Mouse (Mus musculus) limb, embryonic 14.5 days (tissue): ENCODE measurements around the gene 9430097D07Rik. TPM values are rescaled to one million over a fixed set of nuclear protein-coding genes. Genes with fewer than 3 reads are reported as not detected.

Experiments used
- ATAC-seq: fragments of 200-750 bp; cut with Nextera tagmentation; 2 replicates; pipeline ENCODE4 v1.8.0; 2017; ENCODE audit warnings: low read depth, moderate number of reproducible peaks, moderate TSS enrichment; ENCODE audit not compliant: low FRiP score
- DNase-seq: peaks from one replicate; pipeline ENCODE4 v3.0.0-alpha.2; 2015; ENCODE audit warnings: low spot score
- H3K27ac ChIP-seq: fragments of 300-500 bp; sonication (generic); replicated peaks from 2 replicates; pipeline ENCODE4 v1.5.1; 2014; ENCODE audit warnings: low read depth, mild to moderate bottlenecking, low read length, moderate library complexity, mixed read lengths
- H3K27me3 ChIP-seq: fragments of 300-500 bp; sonication (generic); 2 replicates; pipeline ENCODE4 v1.6.1; 2014; ENCODE audit warnings: low read length, mixed read lengths; ENCODE audit not compliant: control insufficient read depth, insufficient read depth
- H3K36me3 ChIP-seq: fragments of 300-500 bp; sonication (generic); 2 replicates; pipeline ENCODE4 v1.6.1; 2014; ENCODE audit warnings: mild to moderate bottlenecking, low read length, moderate library complexity, mixed read lengths; ENCODE audit not compliant: control insufficient read depth, insufficient read depth
- H3K4me1 ChIP-seq: fragments of 300-500 bp; sonication (generic); 2 replicates; pipeline ENCODE4 v1.6.1; 2014; ENCODE audit warnings: antibody characterized with exemption, low read length, mixed read lengths; ENCODE audit not compliant: control insufficient read depth, insufficient read depth
- H3K4me2 ChIP-seq: fragments of 300-500 bp; sonication (generic); replicated peaks from 2 replicates; pipeline ENCODE4 v1.6.1; 2014; ENCODE audit warnings: low read depth, mild to moderate bottlenecking, low read length, moderate library complexity; ENCODE audit not compliant: severe bottlenecking
- H3K4me3 ChIP-seq: fragments of 300-500 bp; sonication (generic); replicated peaks from 2 replicates; pipeline ENCODE4 v1.5.1; 2014; ENCODE audit warnings: low read length
- H3K9ac ChIP-seq: fragments of 300-500 bp; sonication (generic); 2 replicates; pipeline ENCODE4 v1.6.1; 2014; ENCODE audit warnings: mild to moderate bottlenecking, low read depth, low read length, moderate library complexity; ENCODE audit not compliant: severe bottlenecking
- H3K9me3 ChIP-seq: fragments of 300-500 bp; sonication (generic); 2 replicates; pipeline ENCODE4 v1.6.1; 2016; ENCODE audit warnings: low read length; ENCODE audit not compliant: control insufficient read depth
- POLR2A ChIP-seq: fragments of 200-500 bp; IDR thresholded peaks from 2 replicates; pipeline ENCODE4 v1.8.0; 2012; ENCODE audit warnings: inconsistent platforms, mild to moderate bottlenecking, moderate library complexity, borderline replicate concordance; ENCODE audit not compliant: insufficient read depth, insufficient read length; ENCODE audit errors: extremely low read depth
- WGBS: fragments of 180-500 bp; shearing (Covaris S2); extraction: QIAGEN DNeasy Blood & Tissue Kit; methylation state at CpG from one replicate; pipeline ENCODE4 v1.1.7; 2014; 5-methylcytosine and 5-hydroxymethylcytosine counted together
- polyA plus RNA-seq, 2 experiments: library from polyadenylated mRNA; depleted of rRNA in 1 of 2; stranded (reverse) in 1 of 2; unstranded in 1 of 2; fragments of >200 nt; fragmentation: Nextera tagmentation in 1 of 2; extraction: Ambion mirVana in 1 of 2; gene quantifications; 2 replicates each; pipeline versions ENCODE4 v1.2.1 to v1.2.3; 2012 to 2014

The 9430097D07Rik gene
- polyA plus RNA-seq, 2 experiments, result 0.09 to 0.17 TPM

- peaks cover 48% of the 10 kb centered on the region for H3K4me1 ChIP-seq
- H3K4me3 ChIP-seq, result peak overlapping the region; percentile 96
- peak overlapping the region; percentile 90 for H3K4me2 ChIP-seq
- H3K27me3 ChIP-seq, result no peaks in the 10 kb centered on the region
- WGBS, result 4% methylated on average over 11 of the region's 11 CpGs
- peak overlapping the region; percentile 96 for H3K27ac ChIP-seq
- TF ChIP-seq POLR2A, result no peak
- ATAC-seq, result no peak
- H3K9me3 ChIP-seq, result no peaks in the 10 kb centered on the region
- DNase-seq, result no peak
- H3K36me3 ChIP-seq, result no peaks in the 10 kb centered on the region
- H3K9ac ChIP-seq, result peak overlapping the region; percentile 93
Measured at GRCm38 (mm10) chr2:32536634-32537359, 38.7 kb downstream of the 9430097D07Rik start.

DNA sequence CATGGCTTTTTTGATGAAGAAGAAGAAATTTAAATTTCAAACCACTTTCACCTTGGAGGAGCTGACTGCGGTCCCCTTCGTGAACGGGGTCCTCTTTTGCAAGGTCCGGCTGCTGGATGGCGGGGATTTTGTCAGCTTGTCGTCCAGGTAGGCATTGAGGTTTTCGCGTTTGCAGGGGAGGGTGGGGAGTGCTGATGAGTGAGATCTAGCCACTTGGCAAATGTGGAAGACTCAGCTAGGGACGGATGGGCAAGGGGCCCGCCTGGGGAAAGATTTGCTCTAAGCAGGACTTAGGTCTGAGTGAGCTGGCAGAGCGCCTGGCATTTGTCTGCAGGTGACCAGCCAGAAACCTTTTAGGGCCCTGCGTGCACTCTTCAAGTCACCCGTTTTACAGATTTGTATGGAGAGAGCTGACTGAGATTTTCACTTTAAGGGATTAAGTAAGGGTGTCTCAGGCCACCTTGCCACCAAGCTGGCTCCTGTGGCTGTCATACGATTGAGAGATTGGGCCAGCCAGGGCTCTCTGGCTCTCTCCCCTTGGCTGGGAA, 39.3 kb downstream of the 9430097D07Rik start:
- Histone ChIP-seq H3K9ac (peak overlapping the region; percentile 93), H3K4me1 (peaks cover 42% of the 10 kb centered on the region)
- DNase-seq, result no peak

DNA sequence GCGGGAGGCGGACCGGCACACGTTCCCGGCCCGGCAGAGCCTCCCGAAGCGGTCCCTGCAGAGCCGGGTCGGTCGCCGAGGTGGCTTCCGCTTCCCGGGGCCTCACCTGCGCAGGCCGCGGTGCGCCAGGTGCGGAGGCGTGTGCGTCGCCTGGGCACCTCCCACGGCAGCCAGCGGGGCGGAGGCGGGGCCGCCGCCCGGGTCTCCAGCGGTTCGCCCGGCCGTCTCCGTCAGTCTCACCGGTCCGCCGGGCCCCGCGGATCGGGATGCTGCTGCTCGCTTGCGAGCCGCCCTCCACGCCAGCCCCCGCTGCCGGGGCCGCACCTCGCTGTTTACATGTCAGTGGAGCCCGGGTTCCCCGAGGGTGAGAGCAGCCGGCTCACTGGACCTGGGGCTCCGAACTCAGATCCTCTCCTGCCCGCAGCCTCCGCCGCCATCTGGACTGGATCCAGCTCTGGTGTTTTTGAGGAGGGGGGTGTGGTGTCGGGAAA, 39.9 kb downstream of the 9430097D07Rik start:
- H3K4me2 ChIP-seq, result peak overlapping the region; percentile 90
- ATAC-seq (peak; percentile 45; the same call in 1 of the 2 replicates), DNase-seq (peak; percentile 28)

More for the DNA sequence above, 39.3 kb downstream of the 9430097D07Rik start:
- Histone ChIP-seq H3K27ac (peak overlapping the region; percentile 96), H3K4me2 (peak overlapping the region; percentile 90), H3K9me3 (no peaks in the 10 kb centered on the region), H3K4me3 (peak overlapping the region; percentile 96), H3K36me3 (no peaks in the 10 kb centered on the region), H3K27me3 (no peaks in the 10 kb centered on the region)
- no peak for TF ChIP-seq POLR2A
- no peak for ATAC-seq
- under 1% methylated on average over 14 of the region's 14 CpGs for WGBS

GRCm38 (mm10) chr2:32534733-32535471, 40.6 kb downstream of the 9430097D07Rik start, which contains the start of gene Fam102a:
TSS of gene Fam102a (plus strand) at chr2:32535332.
- Histone ChIP-seq H3K27me3 (no peaks in the 10 kb centered on the region), H3K9me3 (no peaks in the 10 kb centered on the region), H3K36me3 (no peaks in the 10 kb centered on the region), H3K9ac (peak within 1 kb of the TSS; percentile 93), H3K4me3 (peak within 1 kb of the TSS; percentile 96), H3K4me2 (peak within 1 kb of the TSS; percentile 90), H3K27ac (peak within 1 kb of the TSS; percentile 96), H3K4me1 (peaks cover 38% of the 10 kb centered on the region)
- TF ChIP-seq POLR2A, result peak; percentile 91; the same call in 1 of the 2 replicates
- under 1% methylated on average over 62 of the region's 67 CpGs for WGBS
- ATAC-seq (peak; percentile 97), DNase-seq (peak; percentile 97)

More for the DNA sequence above, 39.9 kb downstream of the 9430097D07Rik start:
- Histone ChIP-seq H3K9ac (peak overlapping the region; percentile 93), H3K4me1 (peaks cover 38% of the 10 kb centered on the region), H3K36me3 (no peaks in the 10 kb centered on the region), H3K27me3 (no peaks in the 10 kb centered on the region), H3K27ac (peak overlapping the region; percentile 96), H3K9me3 (no peaks in the 10 kb centered on the region), H3K4me3 (peak overlapping the region; percentile 96)
- TF ChIP-seq POLR2A, result no peak
- 0% methylated on average over 18 of the region's 56 CpGs for WGBS
